Mouse (Mus musculus) lung, adult 2 months (tissue): Measurements from ENCODE around the gene Psma1.

Experiments used
- CTCF ChIP-seq: fragments of 200-500 bp; IDR thresholded peaks from 2 replicates; pipeline ENCODE4 v1.5.1; 2011; ENCODE audit warnings: mild to moderate bottlenecking, low read length, control low read depth; ENCODE audit not compliant: insufficient read depth
- POLR2A ChIP-seq: fragments of 200-500 bp; IDR thresholded peaks from 2 replicates; pipeline ENCODE4 v1.6.1; 2011; ENCODE audit warnings: low read depth, mild to moderate bottlenecking, control low read depth, low read length, borderline replicate concordance; ENCODE audit errors: extremely low read depth

- no peak for TF ChIP-seq CTCF
- TF ChIP-seq POLR2A: no peak
Observed at GRCm38 (mm10) chr7:114317896-114318295, 42.0 kb upstream of the Psma1 start.
